Mouse (Mus musculus) lung, embryonic 14.5 days (tissue): ENCODE measurements around the gene 1500009C09Rik. TPM values are rescaled to one million over a fixed set of nuclear protein-coding genes. Genes with fewer than 3 reads are reported as not detected.
A peak's percentile ranks its signal among the peaks of the same experiment; 100 is the strongest.

Source experiments
- ATAC-seq: fragments of 200-750 bp; cut with Nextera tagmentation; 2 replicates; pipeline ENCODE4 v1.8.0; 2017; ENCODE audit warnings: mild to moderate bottlenecking, moderate TSS enrichment, moderate library complexity; ENCODE audit not compliant: insufficient read depth
- DNase-seq: peaks from one replicate; pipeline ENCODE4 v3.0.0-alpha.2; 2015
- H3K27ac ChIP-seq: fragments of 300-500 bp; sonication (generic); 2 replicates; pipeline ENCODE4 v1.5.1; 2014; ENCODE audit warnings: low read depth, mild to moderate bottlenecking, moderate library complexity
- H3K27me3 ChIP-seq: fragments of 300-500 bp; sonication (generic); 2 replicates; pipeline ENCODE4 v1.6.1; 2014; ENCODE audit warnings: low read length, control low read depth; ENCODE audit not compliant: insufficient read depth
- H3K36me3 ChIP-seq: fragments of 300-500 bp; sonication (generic); 2 replicates; pipeline ENCODE4 v1.6.1; 2014; ENCODE audit warnings: control low read depth; ENCODE audit not compliant: insufficient read depth
- H3K4me1 ChIP-seq: fragments of 300-500 bp; sonication (generic); 2 replicates; pipeline ENCODE4 v1.6.1; 2014; ENCODE audit warnings: antibody characterized with exemption, control low read depth; ENCODE audit not compliant: insufficient read depth
- H3K4me2 ChIP-seq: fragments of 300-500 bp; sonication (generic); 2 replicates; pipeline ENCODE4 v1.6.1; 2014; ENCODE audit warnings: mild to moderate bottlenecking
- H3K4me3 ChIP-seq: fragments of 300-500 bp; sonication (generic); 2 replicates; pipeline ENCODE4 v1.5.1; 2014; ENCODE audit warnings: low read depth, low read length
- H3K9ac ChIP-seq: fragments of 300-500 bp; sonication (generic); 2 replicates; pipeline ENCODE4 v1.6.1; 2014
- H3K9me3 ChIP-seq: fragments of 300-500 bp; sonication (generic); 2 replicates; pipeline ENCODE4 v1.6.1; 2016; ENCODE audit warnings: low read depth, low read length, control low read depth
- CTCF ChIP-seq: IDR thresholded peaks from 2 replicates; pipeline ENCODE4 v1.5.1; 2016; ENCODE audit warnings: antibody characterized with exemption, low read depth
- WGBS: fragments of 180-500 bp; shearing (Covaris S2); extraction: QIAGEN DNeasy Blood & Tissue Kit; methylation state at CpG from one replicate; pipeline ENCODE4 v1.1.7; 2014; 5-methylcytosine and 5-hydroxymethylcytosine counted together
- polyA plus RNA-seq: library from polyadenylated mRNA; unstranded; fragments of >200 nt; fragmentation: Nextera tagmentation; extraction: Ambion mirVana; gene quantifications from 2 replicates; pipeline ENCODE4 v1.2.1, GENCODE M21; 2014

Gene 1500009C09Rik
- polyA plus RNA-seq, 1 experiment from 2014 or later, result not detected

DNA sequence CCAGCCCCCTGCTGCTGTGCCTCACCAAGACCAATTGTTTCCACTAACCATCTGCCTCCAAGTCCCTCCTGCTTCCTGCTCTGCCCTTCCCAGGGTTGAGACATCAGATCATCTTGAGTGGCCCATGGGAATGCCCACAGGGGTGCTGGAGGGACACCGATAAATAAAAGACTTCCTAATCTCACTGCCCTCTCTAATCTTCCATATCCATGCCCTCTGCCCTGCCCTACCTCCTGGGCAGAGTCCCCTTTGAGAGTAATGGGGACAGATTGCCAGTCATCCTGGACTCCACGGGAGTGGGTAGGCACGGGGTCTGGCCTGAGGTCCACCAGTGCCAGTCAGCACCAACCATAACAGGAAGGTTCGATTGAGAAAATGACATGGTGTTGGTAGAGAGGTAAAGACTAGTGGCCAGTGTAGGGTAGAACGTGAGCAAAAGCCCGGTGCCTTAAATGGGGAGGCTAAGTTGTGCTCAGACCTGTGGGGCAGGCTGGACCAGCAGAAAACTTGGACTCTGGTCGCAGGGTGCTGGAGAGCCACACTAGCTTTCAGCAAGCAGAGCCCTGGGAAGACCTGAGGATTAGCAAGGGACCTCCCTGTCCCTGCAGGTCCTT is 27.5 kb upstream of the 1500009C09Rik start:
- 36% methylated on average over 7 of the region's 7 CpGs for WGBS
- Histone ChIP-seq H3K4me2 (peak overlapping the region; percentile 65), H3K4me1 (peaks cover 4% of the 10 kb centered on the region; the same call in 1 of the 2 replicates), H3K4me3 (peak overlapping the region; percentile 30), H3K27me3 (peaks cover 31% of the 10 kb centered on the region), H3K27ac (no peak overlapping the region), H3K36me3 (no peaks in the 10 kb centered on the region), H3K9ac (no peak overlapping the region), H3K9me3 (no peaks in the 10 kb centered on the region)
- peak; percentile 6; the same call in 1 of the 2 replicates for ATAC-seq
- no peak for TF ChIP-seq CTCF
- no peak for DNase-seq

DNA sequence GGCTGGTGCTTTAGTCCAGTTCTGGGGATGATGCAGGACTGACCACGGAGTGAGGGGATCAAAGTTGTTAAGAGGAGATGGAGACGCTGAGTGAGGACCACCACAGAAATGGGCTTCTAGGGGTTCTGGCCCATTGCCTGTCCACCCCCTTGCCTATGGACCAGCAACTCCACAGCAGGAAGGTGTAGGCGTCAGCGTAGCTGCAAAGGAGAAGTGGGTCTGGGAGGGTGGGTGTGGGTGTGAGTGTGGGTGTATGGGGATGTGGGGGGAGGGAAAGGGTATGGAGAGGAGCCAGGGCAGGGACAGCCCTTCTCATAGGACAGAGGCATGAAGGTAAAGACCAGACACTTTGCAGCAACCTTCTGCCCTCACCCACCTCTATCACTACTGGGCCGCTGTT is 26.4 kb upstream of the 1500009C09Rik start:
- no peak overlapping the region for H3K4me2 ChIP-seq
- peaks cover 29% of the 10 kb centered on the region for H3K27me3 ChIP-seq
- peaks cover 4% of the 10 kb centered on the region; the same call in 1 of the 2 replicates for H3K4me1 ChIP-seq
- DNase-seq, result no peak
- no peak for TF ChIP-seq CTCF
- no peak overlapping the region for H3K9ac ChIP-seq
- no peaks in the 10 kb centered on the region for H3K9me3 ChIP-seq
- H3K27ac ChIP-seq, result no peak overlapping the region
- 89% methylated on average over 5 of the region's 5 CpGs for WGBS
- H3K36me3 ChIP-seq, result no peaks in the 10 kb centered on the region
- no peak overlapping the region for H3K4me3 ChIP-seq
- no peak for ATAC-seq

DNA sequence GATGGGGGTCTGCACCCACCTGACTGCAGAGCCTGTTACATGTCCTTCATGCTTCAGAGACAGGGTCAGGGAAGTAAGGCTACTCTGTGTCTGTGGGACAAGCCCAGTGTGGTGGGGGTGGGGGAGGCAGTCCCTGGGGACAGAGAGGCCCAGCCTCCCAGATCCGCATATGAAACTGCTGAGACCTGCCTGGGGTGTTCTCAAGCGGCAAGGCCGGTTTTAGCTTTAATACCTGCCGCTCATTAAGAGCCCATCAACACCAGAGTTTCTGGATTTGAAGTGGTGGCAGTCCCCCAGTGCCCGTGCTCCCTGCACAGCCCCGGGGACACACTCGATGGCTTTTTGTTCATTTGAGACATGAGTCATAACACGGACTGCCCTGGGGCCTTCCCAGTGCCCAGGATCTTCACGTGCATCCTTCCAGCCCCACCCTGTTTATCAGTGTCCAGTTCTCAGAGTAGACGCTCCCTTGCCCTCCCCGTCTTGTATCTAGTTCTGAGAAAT is 22.6 kb upstream of the 1500009C09Rik start:
- Histone ChIP-seq H3K27ac (peak overlapping the region; percentile 32; the same call in 1 of the 2 replicates), H3K4me2 (no peak overlapping the region), H3K9ac (no peak overlapping the region), H3K4me3 (no peak overlapping the region), H3K9me3 (no peaks in the 10 kb centered on the region), H3K27me3 (peaks cover 8% of the 10 kb centered on the region), H3K36me3 (peaks cover 6% of the 10 kb centered on the region; the same call in 1 of the 2 replicates), H3K4me1 (no peaks in the 10 kb centered on the region)
- peak; percentile 32; the same call in 1 of the 2 replicates for ATAC-seq
- no peak for DNase-seq
- WGBS, result 39% methylated on average over 11 of the region's 11 CpGs
- TF ChIP-seq CTCF, result no peak

DNA sequence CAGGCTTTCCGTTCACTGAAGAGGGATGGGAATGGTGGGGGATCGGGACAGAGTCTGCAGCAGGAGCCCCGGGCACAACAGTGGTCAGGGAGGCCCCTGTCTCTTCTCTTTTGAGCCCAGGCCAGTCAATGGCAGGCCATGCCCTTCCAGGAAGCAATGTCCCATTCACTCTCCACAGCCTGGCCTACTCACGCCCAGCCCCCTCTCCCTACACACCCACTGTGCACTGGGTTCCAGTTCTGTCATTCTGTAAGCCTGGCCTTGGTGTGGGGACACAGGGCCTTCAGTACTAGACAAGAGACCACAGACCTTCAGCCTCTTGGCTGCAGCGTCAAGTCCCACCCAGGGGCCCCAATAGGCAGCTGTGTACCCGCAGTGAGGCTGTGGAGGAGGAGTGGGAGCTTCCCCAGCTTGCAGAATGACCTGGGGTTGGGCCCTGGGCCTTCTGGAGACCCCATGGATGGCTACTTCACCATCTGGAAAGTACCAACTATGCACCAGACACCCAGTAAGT is 22.0 kb upstream of the 1500009C09Rik start:
- Histone ChIP-seq H3K9ac (no peak overlapping the region), H3K4me3 (no peak overlapping the region), H3K27ac (no peak overlapping the region), H3K4me1 (no peaks in the 10 kb centered on the region), H3K4me2 (no peak overlapping the region), H3K36me3 (peaks cover 6% of the 10 kb centered on the region; the same call in 1 of the 2 replicates), H3K27me3 (peaks cover 2% of the 10 kb centered on the region; the same call in 1 of the 2 replicates), H3K9me3 (no peaks in the 10 kb centered on the region)
- 66% methylated on average over 6 of the region's 6 CpGs for WGBS
- TF ChIP-seq CTCF, result no peak
- DNase-seq (no peak), ATAC-seq (no peak)

DNA sequence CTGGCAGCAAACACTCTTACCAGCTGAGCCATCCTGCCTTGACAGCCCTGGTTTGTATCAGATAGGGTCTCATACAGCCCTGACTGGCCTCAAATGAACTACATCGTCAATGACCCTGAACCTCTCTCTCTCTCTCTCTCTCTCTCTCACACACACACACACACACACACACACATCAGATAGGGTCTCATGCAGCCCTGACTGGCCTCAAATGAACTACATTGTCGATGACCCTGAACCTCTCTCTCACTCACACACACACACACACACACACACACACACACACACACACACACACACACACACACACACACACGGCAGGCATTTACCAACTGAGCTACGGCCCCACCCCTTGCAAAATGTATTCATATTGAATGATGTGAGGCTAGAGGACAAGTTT is 21.1 kb upstream of the 1500009C09Rik start:
- Histone ChIP-seq H3K9ac (no peak overlapping the region), H3K4me3 (no peak overlapping the region), H3K27ac (no peak overlapping the region), H3K4me2 (no peak overlapping the region), H3K27me3 (no peaks in the 10 kb centered on the region), H3K36me3 (peaks cover 6% of the 10 kb centered on the region; the same call in 1 of the 2 replicates), H3K9me3 (no peaks in the 10 kb centered on the region), H3K4me1 (no peaks in the 10 kb centered on the region)
- WGBS, result 66% methylated on average over 4 of the region's 4 CpGs
- ATAC-seq (no peak), DNase-seq (no peak)
- no peak for TF ChIP-seq CTCF

DNA sequence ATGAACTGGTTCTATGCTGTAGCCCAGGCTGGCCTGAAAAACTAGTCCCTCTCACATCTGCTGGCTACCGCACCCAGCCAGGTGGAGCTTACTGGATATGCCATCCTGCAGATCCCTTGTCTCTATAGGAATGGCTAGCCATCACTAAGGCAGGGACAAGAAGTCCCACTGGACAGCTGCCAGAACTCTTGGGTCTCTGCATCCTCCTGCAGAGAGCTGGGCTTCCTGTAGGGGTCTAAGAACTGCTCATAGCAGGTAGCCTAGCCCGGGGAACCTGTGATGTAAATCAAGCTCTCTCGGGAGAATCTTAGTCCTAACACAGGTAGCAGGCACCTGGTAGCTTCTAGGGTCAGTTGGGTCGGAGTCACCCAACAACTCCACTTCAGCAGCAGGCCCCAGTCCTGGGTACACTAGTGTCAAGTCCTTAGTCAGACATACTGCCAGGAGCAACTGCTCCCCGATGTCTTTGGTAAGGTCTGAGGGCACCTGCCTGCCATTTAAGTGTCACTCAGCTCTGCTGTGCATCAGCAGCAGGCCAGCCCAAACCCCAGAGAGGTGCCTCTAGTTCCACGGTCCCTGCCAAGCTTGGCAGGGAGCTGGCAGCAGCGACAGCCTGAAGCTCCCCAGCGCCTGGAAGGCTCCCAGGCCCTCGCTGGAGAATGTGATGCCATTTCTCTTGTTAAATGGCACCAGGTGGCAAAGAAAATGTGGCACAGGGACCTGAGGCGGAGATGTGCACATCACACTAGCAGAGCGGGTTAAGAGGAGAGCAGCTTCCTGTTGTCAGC is 20.4 kb upstream of the 1500009C09Rik start:
- Histone ChIP-seq H3K4me2 (no peak overlapping the region), H3K9me3 (no peaks in the 10 kb centered on the region), H3K9ac (no peak overlapping the region), H3K27ac (no peak overlapping the region), H3K36me3 (peaks cover 7% of the 10 kb centered on the region; the same call in 1 of the 2 replicates), H3K4me1 (no peaks in the 10 kb centered on the region), H3K4me3 (no peak overlapping the region), H3K27me3 (no peaks in the 10 kb centered on the region)
- WGBS, result 61% methylated on average over 11 of the region's 11 CpGs
- DNase-seq (peak; percentile 63), ATAC-seq (no peak)
- TF ChIP-seq CTCF, result no peak

DNA sequence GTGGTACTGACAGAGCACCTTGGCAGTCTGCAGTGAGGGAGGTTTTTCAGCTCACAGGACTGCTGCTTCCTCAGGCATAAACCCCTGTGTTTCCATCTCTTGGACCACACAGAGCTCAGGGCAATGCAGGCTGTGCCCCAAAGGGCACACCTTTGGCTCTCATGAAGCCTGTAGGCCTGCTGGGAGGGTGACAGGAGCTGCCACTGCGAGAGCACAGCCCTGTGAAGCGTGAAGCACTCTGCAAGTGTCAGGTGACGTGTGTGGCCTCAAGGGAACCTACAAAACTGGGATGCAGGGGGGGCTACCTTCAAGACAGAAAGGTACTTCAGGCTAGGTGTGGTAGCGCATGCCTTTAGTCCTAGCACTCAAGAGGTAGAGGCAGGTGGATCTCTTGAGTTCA is 19.5 kb upstream of the 1500009C09Rik start:
- H3K9ac ChIP-seq, result no peak overlapping the region
- no peaks in the 10 kb centered on the region for H3K4me1 ChIP-seq
- peaks cover 10% of the 10 kb centered on the region; the same call in 1 of the 2 replicates for H3K36me3 ChIP-seq
- no peak for DNase-seq
- H3K27ac ChIP-seq, result no peak overlapping the region
- WGBS, result 65% methylated on average over 4 of the region's 4 CpGs
- no peaks in the 10 kb centered on the region for H3K27me3 ChIP-seq
- no peak overlapping the region for H3K4me3 ChIP-seq
- no peak for ATAC-seq
- H3K9me3 ChIP-seq, result no peaks in the 10 kb centered on the region
- no peak for TF ChIP-seq CTCF
- H3K4me2 ChIP-seq, result no peak overlapping the region
